Mouse (Mus musculus) thymus, postnatal 4 days (tissue): ENCODE results near the gene Itsn1.

Experiments
- DNase-seq: peaks from one replicate; pipeline ENCODE4 v3.0.0; 2021

The Itsn1 gene

DNA sequence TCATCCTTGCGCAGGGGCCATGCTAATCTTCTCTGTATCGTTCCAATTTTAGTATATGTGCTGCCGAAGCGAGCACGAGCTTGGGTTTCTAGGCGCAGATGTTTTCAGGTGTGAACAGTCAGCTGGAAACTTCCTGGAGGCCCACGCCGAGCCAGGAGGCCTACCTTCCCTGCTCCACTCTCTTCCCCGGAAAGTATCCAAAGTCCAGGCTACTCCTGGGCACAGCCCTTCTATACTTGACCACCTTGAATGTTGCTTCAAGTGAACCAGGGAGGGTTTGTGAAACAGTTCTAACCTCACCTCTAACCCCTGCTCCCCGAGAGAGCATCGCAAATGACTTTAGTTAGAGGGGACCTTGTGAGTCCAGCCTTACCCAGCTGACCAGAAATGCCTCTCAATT lies 192.3 kb downstream of the Itsn1 start:
- no peak for DNase-seq

DNA sequence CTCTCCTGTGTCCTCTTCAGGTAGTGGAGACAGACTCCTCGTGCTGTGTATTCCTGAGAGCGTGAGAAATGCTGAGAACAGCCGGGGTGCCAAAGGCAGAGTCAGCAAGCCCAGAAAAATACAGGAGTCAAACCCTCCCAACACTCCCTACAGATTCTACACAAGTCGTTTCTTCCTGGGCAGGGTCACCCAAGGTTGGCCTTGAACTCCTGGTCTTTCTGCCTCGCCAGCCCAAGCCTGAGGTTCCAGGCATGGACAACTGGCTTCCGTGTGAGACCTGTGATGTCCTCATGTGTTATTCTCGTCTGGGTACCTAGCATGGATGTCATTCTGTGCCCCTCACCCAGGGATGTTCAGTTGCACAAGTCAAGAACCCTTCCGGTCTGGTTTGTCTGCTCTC lies 193.9 kb downstream of the Itsn1 start:
- no peak for DNase-seq

DNA sequence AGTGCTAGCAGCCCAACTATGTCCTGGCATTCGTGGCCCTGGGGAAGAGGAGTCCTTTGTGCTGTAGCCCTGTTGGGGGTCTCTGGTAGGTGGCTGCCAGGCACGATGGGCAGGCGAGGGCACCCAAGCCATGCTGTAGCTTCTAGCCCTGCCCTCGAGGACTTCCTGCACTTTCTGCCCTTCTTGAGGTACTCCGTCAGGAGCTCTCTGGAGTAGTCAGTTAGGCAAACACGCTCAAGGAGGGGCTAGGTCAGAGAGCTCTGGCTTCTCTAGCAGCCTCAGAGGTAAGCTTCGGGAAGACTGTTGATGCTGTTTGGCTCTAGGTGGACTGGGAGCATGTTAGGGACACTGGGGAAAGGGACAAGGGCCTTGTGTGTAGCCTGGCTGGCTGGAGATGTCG lies 195.3 kb downstream of the Itsn1 start:
- no peak for DNase-seq

DNA sequence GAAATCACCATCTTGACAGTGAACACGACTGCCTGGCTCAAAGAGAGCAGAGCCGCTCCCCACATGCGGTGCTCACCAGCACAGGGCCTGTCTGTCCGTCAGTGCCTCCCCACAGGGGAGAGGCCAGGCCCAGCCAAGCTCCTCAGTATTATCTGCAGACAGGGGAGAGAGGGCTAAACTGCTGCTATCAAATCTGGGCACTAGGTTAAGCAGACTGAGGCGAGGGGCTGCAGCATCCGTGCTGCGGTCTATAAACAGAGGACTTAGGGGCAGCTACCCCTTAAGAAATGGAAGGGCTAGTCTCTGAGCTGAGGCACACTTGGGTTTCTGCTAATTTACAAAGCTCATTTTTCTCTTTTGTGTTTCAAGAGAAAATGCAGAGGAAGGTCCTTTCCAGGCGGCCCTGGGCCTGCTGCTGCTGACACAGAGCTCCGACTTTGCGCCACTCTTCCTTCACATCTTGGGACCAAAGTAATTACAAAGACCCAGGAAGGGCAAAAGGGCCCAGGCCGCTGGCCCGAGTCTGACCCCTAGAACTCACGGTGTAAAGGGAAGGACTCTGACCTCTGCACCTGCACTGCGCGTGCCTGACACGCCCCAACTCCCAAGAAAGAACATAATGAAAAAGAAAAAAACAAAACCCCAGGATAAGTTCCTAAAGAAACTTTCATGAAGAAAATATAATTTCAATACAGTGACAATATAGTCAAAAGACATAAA lies 199.0 kb downstream of the Itsn1 start:
- DNase-seq: no peak

DNA sequence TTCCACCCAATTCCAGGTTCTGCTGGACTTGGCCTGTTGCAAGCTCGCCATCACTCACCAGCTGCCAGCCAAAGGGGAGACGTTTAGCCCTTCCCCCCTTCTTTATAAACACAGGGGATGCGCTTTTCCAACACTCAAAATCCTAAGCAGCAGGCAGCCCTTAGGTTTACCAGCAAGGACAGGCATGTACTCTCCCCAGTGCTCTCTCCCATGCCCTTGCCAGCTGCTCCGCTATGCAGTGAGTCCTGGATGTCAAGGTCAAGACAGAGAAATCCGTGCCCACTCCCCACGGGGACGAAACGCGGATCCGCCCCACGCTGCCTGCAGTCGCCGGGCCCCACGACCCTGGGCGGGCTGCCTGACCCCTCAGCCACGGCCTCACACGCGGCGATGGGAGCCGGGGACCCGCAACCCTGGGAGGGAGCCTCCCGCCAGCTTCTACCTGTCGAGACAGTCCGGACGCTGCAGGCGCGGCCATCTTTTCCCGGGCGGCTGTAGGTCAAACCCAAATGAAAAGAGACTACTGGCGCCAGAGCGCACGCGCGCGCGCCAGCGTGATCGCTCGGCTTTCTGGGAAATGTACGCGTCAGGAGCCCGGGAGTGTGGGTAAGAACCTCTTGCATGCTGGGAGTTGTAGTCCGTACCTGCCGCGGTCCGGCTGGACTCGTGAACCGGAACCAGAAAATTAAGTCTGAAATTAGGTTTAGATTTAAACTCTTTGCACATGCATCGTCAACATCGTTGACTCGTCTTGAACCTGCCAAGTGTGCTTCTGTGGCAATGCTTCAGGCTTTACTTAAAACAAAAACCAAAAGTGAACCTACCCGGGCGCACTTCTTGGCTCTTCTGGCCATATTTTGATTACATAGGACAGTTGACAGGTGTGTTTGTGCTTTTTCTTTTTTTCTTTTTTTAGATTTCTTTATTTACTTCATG lies 202.3 kb downstream of the Itsn1 start:
- DNase-seq: peak; percentile 88

DNA sequence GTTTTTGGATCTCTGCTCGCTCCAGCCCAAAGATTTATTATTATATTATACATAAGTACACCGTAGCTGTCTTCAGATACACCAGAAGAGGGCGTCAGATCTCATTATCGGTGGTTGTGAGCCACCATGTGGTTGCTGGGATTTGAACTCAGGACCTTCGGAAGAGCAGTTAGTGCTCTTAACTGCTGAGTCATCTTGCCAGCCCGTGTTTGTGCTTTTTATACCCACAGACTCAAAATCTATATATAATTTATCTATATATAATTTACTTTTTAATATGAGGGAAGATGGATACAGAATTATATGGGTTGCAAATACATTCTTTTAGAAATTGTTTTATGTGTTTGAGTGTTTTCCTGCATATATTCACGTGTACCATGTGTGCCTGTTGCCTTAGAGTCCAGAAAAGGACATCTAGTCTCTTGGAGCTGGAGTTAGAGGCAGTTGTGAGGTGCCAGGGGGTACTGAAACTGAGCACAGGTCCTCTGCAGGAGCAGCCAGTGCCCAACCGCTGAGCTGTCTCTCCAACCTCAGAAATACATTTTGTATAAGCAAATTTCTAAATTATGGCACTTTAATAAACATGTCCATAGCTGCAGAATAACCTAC lies 203.1 kb downstream of the Itsn1 start:
- no peak for DNase-seq

DNA sequence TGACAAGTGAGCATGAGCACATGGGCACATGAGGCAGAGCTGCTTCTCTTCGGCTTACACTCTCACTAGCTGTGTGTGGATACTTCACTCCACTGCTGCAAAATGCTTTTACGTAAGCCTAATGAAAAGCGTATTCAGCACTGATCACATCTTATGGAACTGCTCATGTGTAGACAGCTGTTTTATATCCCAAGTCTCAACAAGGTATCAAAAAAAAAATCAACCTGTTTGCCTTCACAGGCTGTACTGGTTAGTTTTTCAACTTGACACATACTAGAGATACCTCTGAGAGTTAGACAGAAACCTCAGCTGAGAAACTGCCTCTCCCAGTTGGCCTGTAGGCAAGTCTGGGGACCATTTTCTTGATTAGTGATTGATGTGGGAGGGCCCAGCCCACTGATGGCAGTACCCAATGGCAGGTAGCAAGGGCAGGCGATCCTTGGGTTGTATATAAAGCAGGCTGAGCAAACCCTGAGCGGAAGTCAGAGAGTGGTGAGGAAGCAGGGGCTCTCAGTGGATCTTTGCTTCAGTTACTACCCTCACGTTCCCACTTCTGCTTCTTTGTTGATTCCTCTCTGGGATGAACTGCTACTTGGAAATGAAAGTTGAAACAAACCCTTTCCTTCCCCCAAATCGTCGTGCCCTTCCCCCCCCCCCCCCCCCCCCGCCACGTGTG lies 203.9 kb downstream of the Itsn1 start:
- DNase-seq: no peak

DNA sequence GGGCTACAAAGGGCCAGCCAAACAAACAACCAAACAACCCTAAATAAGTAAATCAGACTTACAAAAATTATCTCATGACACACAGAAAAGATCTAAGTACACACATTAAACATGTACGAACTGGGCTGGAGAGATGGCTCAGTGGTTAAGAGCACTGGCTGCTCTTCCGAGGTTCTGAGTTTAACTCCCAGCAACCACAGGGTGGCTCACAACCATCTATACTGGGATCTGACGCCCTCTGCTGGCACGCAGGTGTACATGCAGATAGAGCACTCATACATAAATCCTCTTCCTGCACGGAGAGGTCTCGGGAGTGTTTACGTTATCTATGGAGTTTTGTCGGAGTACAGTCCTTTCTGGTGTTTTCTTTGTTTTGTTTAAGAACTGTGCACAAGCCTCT lies 206.0 kb downstream of the Itsn1 start:
- peak; percentile 85 for DNase-seq

DNA sequence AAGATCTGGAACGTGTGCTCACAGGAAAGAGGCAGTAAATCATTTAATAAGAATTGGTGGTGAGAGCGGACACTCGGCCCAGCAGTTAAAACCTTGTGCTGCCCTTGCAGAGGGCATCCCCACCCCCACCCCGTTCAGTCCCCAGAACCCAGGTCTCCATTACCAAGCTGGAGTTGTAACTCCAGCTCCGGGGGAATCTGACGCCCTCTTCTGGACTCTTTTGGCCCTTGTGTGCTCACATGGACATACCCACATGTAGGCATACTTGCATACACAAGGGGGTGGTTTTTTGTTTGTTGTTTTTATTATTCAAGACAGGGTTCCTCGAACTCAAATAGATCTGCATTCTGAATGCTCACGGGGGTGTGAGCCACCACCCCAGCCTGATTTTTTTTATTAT lies 206.6 kb downstream of the Itsn1 start:
- DNase-seq: no peak

DNA sequence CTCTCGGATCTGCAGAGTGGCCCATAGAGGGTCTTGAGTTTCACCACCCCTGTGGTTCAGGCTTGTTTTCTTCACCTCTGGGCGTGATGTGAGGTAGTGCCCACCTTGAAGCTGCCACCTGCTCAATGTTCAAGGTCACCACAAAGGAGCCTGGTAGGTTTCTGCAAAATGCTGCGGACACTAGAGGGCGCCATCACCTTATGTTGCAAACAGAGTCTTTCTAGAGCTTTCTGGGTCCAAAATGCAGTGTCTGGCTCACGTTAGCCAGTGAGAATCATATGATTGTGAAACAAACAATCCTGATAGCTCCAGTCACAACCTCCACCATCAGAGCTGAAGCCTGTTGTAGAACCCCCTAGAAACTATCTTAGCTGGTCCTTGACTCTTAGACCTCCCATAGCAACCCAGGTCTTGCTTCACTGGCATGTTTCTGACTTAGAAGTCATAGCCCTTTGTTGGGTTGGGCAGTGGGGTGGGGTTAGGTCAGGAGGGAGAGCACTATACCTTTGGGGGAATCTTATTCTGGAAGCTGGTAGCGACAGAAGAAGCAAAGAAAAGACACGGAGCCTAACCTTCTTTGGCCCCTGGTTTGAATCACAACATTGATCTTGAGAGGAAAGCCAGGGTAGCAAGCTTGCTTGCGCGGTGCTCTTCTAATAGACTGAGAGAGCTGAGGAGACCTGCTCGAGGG lies 207.4 kb downstream of the Itsn1 start:
- peak; percentile 95 for DNase-seq

DNA sequence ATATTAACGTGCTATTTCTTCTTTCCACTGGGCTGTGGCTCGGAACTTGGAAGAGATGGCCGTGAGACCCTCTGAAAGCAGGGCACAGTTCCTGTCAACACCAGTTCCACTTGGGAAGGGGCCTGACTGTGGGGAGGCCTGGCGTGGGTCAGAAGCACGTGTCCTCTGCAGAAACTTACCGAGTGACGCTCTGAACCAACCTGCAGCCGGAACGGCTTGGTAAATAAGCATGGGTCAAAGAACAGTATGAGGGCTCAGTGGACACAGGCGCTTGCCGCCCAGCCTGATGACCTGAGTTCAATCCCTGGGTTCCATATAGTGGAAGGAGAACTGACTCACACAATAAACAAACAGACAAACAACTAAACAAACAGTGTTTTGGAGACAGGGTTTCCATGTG lies 208.2 kb downstream of the Itsn1 start:
- no peak for DNase-seq

DNA sequence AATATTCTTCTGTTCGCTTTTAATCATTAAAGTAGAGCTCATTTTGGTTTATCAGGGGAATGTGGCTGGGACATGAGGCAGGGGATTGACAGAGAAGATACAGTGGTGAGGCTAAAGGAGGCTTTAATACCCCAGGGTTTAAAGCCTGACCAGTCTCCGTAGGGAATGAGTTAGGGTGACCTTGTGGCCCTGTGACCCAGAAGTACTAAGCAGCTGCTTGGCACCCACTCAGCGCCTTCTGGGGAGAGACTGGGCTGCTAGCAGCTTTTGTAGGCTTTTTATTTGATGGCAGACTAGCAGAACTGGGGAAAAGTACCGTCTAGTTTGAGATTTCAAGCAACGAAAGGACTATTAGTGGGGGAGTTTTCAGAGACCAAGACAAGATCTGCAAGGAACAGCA lies 209.1 kb downstream of the Itsn1 start:
- DNase-seq: no peak

DNA sequence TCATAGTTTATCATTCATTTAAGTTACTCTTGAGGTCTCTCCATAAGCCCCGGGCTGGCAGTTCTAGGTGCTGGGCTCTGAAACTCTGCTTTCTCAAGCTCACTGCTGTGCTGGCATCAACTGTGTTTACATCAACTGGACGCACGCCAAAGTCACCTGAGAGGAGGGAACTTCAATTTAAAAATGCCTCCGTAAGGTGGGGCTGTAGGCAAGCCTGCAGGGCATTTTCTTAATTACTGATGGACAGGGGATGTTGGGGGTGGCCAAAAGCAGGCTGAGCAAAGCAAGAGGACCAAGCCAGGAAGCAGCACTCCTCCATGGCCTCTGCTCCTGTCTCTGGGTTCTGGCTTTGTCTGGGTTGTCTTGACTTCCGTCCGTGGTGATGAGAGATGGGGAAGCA lies 211.6 kb downstream of the Itsn1 start:
- no peak for DNase-seq

DNA sequence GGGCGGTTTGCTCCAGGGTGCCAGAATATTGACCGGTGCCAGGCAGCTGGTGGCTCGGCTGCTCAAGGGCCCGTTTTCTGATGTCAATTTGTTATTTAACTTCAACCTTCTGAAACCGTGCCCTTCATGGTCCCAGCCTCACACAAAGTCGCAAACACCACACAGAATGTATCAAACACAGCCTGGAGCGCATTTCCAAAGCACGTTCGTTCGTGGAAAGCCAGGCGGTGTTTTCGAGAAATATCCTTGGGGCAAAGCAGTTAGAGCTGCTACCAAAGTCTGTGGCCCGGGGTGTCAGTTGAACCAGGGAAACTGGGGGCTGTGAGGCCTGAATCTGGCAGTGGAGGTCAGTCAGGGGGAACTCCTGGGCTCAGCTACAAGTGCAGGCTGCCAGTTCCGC lies 213.1 kb downstream of the Itsn1 start:
- DNase-seq: no peak

DNA sequence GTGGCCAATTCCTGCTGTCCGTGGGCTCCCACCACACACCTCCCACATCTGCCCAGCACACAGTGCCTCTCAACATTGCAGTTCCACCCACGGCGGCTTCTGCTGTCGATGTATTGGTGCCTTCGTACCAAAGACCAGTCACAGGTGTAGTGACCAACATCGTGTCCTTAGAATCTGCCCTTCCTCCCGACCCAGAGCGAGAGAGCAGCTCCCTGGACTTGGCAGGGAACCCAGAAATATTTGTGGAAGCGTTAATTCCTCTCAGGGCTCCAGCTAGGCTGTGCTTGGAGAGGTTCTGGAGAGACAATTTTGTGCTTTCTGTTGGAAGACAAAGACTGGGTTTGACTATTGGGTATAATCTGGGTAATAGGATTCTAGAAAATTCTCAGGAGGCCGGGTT lies 217.2 kb downstream of the Itsn1 start:
- no peak for DNase-seq

DNA sequence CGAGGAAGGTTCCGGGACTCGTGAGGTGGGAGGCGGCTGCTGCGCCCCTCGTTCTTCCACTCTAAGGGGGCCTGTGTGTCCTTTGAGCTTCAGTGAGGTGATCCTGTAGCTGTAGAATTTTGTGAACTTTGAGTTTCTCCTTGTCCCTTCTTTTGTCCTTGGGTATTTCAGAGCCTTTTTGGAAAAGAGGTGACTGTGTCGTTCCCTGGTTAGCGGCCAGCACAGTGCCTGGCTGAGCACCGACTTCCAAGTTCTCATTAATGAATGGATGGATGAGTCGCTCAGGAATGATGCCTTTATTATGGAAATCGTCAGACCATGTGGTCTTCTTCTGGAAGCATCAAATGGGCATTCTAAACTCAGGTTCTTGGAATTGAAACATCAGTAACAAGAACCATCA lies 218.0 kb downstream of the Itsn1 start:
- no peak for DNase-seq

DNA sequence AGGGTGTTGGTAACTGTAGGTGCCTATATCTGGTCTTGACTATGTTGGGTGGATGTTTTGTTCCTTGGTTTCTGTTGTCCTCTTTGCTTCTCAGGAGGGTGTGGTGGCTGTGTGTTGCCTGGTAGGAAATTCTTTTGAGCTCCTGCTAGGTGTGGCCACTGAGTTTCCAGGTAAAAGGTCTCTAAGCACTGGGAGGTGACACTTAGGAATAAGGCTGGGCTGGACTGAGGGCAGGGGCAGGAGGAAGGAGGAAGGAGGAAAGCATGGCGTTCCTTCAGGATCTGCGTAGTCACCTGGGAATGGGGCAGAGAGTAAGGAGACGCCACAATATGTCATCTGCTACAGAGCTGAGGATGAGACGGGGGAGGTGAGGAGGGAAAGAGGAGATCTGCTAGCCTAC lies 224.9 kb downstream of the Itsn1 start:
- no peak for DNase-seq

DNA sequence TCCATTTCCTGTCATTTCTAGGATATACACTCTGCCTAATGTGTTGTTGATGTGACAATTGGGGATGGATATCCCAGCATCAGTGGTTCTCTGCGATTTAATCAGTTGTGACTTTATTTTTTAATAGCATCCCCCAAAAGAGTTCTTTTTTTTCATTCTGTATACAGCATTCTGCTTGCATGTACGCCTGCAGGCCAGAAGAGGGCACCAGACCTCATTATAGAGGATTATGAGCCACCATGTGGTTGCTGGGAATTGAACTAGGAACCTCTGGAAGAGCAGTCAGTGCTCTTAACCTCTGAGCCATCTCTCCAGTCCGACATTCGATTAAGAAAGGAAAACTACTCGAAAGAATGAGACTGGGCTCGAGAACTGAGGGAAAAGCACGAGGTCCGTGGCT lies 225.7 kb downstream of the Itsn1 start:
- no peak for DNase-seq

DNA sequence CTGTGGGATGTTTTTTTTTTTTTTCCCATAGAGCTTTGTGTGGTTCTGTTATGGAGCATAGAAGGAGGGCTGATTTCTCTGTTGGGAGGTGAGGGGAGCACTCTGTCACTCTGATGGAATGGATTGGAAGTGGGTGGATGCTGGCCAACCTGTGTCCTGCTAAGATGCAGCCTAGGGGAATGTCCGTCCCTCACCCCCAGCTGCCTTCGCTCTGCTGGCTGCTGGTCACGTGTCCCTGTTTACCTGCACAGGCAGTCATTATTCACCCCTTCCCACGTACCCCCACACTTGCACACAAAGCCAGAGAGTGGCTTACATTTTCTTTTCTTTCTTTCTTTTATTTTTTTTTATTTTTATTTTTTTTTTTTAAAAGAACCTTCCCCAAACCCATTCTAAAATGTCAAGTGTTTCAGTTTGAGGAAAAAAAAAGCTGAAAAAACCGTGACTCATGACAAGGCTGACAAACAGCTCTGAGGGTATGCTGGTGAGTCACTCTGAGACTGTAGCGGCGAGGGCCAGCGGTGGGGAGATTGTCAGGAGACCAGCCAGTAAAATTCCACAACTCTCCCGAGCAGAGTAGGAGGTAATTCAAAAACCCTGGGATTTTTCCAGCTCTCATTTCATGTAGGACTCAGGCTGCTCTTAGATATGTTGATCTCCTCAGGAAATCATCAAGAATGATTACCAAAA lies 233.3 kb downstream of the Itsn1 start:
- DNase-seq: no peak

DNA sequence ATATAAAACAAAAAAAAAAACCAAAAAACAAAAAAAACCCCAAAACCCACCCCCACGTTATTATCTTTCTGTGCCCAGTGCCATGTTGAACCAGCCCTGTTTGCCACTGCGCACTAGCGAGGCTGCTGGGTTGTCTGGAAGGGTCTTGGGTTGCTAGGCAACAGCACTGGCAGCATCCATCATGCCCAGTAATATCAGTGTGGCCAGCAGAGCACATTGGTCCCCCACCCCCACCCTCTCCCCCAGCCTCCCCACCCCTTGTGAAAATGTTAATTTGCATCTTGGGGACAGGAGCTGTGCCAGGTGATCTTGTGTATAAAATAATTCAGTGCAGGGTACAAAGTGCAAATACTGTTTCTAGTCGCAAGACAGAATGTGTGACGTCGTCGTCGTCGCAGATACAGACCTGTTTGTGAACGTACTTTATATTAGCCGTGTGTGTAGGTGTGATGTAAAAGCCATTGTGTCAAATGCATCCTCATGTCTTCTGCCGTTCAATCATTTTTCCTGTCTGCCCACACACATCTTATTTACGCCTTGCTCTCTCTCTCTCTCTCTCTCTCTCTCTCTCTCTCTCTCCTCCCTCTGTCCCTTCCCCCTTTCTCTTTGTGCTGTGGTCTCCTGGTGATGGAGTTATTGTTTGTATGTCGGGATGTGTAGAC lies 233.9 kb downstream of the Itsn1 start:
- no peak for DNase-seq

DNA sequence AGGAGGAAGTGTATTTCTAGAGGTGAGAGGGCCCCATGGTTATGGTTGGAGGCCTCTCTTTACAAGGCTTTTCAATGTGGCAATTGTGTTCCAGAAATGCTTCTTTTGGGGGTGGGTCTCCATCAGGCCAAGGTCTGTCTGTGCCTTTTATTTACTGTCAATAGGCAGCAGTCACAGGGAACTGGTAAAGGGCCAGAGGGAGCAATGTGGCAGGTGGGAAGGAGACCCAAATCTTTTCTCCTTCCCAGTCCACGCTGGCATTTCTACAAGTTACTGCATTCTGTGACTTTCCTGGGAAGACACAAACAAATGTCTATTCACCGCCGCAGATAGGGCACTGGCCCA lies 234.4 kb downstream of the Itsn1 start:
- no peak for DNase-seq
